Mouse (Mus musculus) fat pad, adult 2 months (tissue): ENCODE results near the gene Sptb.

Experiments
- DNase-seq: peaks from one replicate; pipeline ENCODE4 v3.0.0-alpha.2; 2011; ENCODE audit warnings: low read depth, low spot score; ENCODE audit errors: extremely low read depth

The Sptb gene

GRCm38 (mm10) chr12:76710351-76711100 lies at the start of gene Sptb:
Sptb (minus strand) TSS chr12:76710547.
- DNase-seq = no peak

- DNase-seq = no peak
Observed at GRCm38 (mm10) chr12:76752652-76753318, 42.4 kb upstream of the Sptb start.

- no peak for DNase-seq
Observed at GRCm38 (mm10) chr12:76750866-76751459, 40.6 kb upstream of the Sptb start.

- no peak for DNase-seq
Observed at GRCm38 (mm10) chr12:76727955-76728354, 17.6 kb upstream of the Sptb start.

GRCm38 (mm10) chr12:76722026-76722425 lies 11.7 kb upstream of the Sptb start:
- DNase-seq = no peak

GRCm38 (mm10) chr12:76720572-76720971 lies 10.2 kb upstream of the Sptb start:
- no peak for DNase-seq

DNA sequence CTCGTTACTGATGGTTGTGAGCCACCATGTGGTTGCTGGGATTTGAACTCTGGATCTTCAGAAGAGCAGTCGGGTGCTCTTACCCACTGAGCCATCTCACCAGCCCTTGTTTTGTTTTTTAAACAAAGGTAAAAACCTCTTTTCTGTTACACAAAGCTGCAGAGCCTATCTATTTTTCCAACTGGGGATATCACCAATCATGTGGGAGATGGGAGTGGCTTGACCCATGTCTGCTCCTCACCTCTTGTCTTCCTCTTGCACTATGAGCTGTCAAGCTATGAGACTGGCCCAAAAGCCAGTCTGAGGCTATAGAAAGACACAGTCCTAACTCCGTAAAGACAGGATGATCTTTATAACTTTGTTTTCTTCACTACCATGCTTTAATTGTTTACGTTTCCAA lies 8.0 kb upstream of the Sptb start:
- DNase-seq = no peak

DNA sequence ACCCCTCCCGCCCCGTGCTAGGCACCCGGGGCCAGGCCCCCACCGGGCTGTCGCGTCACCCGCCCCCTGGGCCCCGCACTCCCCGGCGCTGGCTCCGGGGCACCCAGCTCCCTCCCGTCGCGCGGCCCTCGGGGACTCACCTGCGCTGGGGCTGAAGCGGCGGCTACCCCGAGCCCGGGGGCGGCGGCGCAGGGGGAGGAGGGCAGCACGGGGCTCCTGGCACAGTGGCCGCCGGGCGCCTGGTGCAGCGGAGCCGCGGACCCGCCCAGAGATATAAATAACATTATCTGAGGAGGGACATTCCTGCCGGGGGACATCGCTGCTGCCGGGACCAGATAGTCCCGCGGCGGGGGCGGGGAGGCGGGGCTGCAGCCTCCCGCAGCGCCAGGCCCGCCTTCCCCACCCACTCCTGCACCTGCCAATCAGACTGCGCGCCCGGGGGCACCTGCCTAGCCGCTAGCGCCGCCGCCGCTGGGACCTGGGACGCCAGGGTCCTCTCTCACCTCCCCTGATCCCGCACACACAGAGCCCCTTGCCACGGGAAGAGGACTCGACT lies 474 bp downstream of the Sptb start:
- DNase-seq = no peak

DNA sequence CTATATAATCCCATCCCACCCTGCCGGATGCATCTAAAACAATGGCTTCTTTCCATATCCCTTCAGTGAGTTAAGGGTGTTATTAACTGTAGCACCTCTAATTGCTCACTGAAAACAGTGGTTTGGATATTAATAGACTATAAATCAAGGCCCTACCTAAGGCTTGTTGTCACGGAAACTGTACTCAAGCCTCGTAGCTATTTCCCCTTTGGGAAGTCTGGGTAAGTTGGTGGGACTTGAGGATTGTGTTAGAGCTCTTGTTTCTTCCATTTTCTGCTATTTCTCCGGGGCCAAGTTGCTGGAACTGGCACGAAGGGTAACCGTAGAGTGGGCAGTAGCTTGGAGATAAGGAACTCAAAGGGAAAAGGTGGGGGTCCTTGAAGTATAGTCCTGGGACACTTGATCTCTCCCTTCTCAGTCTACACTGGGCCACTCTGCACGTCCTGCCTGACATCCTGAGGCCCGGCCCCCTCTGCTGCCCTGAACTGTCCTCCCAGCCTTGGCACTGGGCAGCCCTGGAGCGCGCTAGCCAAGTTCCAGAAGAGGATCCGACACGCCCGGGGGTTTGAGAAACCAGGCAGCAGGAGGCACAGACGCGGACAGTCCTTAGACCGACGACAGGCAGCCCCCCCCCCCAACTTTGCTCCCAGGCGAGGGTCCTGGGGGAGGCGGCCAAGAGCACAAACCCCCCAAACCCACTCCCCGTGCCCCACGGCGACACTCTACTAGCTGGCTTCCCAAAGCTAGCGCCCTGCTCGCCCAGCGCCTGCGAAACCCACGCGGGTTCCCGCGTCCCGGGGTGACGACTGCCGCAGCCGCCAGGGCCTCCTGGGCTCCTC lies 1.2 kb downstream of the Sptb start:
- no peak for DNase-seq

- DNase-seq = no peak
Observed at GRCm38 (mm10) chr12:76708181-76708580, 2.2 kb downstream of the Sptb start.

DNA sequence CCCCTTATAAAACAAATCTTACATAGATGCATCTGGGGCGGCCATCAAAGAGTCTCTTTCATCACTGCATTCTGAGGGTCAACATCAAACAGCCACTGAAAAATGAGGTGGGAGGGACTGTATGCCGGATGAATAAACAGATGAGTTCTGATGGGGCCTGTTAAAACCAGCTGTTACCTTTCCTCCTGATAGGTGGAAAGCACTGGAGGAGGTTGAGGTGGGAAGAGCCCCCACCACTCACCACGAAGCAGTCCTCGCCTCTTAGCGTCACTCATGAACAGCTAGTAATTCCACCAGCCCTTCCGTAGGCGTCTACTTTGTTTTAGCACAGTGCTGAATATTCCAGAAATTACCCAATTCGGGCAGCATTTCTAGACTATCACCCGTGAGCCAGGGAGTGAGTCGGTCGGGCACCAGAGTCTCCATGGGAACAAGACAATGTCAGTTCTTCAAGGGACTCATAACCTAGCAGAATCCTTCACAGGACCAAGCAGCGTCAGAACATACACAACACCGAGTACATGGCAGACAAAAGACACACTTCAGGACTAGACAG lies 13.9 kb downstream of the Sptb start:
- no peak for DNase-seq

DNA sequence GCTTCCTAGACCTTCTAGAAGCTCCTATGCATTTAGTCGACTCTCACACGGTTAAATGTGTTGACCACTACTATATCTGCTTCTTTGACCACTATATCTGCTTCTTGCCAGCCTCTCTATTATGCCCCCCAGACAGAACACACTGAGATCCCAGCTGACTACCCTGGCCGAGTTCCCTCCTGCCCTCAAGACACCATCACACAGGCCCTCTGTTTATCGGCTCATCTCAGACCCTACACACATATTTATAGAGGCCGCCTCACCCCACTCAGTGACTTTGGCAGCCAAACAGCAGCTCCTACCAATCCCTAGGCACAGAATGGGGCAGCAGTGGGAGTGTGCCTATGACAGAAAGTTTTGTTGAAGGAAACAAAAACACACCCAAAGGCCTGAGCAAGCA lies 14.6 kb downstream of the Sptb start:
- no peak for DNase-seq

DNA sequence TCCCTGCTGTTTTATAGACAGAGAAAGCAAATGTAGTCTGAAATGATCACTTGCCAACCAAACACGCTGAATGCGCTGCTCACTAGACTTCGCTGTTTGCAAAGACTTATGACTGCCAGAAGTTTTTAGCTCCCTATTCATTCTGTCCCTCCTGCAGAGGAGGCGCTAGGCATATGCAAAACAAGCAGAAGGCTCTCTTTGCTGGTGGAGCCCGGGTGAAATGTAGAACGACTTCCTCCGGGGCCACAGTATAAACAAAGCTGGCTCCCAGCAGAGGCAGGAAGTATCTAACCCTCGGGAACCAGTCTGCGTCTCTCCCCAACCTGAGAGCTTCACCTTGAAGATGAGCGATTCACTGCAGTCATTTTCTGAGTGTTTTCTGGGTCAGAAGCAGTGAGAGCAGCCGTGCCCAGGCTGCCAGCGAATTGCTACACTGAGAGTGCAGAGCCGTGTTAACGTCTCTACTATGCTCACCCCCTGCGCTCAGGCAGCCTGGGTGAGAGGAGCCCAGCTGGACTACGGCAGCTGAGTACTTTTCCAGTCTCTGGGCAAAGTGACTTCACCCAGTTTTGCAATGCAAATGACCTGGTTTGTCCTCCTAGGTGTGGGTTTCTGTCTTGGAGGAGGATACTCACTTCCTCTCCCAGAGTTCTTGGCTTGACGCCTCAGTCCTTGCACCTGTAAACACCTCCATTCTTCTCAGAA lies 15.4 kb downstream of the Sptb start:
- DNase-seq = peak; percentile 72

GRCm38 (mm10) chr12:76687498-76688200 lies 22.7 kb downstream of the Sptb start:
- no peak for DNase-seq

- no peak for DNase-seq
Observed at GRCm38 (mm10) chr12:76685647-76686046, 24.7 kb downstream of the Sptb start.

- no peak for DNase-seq
Observed at GRCm38 (mm10) chr12:76684493-76684892, 25.9 kb downstream of the Sptb start.

DNA sequence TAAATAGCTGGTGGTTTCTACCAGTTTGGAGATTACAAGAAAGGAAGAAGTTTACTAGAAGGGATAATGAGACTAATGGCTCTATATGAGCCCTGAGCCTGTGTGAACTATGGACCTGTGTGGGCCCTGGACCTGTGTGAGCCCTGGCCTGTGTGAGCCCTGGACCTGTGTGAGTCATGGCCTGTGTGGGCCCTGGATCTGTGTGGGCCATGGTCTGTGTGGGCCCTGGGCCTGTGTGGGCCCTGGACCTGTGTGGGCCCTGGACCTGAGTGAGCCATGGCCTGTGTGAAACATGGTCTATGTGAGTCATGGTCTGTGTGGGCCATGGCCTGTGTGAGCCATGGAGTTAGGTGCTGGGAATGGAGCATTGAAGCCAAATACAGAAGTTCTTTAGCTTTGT lies 28.4 kb downstream of the Sptb start:
- DNase-seq = no peak

GRCm38 (mm10) chr12:76677068-76677467 lies 33.3 kb downstream of the Sptb start:
- DNase-seq = no peak

DNA sequence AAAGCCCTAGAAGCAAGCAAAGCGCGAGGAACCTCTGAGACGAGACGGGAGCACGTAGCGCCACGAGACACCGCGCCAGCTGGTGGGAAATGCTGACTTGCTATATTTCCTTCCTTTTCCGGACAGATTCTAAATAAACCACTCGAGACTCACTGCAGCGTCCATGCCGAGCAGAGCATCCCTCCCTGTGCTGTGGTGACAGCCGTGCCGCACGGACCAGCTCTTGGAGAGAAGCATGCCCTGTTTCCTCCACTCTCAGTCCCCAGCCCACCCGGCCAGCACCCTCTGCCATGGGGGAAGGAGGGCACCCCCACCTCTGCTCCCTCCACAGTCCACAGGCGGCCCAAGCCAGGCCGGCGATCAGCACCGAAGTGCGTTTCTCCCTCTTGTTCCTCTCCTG lies 33.9 kb downstream of the Sptb start:
- no peak for DNase-seq

DNA sequence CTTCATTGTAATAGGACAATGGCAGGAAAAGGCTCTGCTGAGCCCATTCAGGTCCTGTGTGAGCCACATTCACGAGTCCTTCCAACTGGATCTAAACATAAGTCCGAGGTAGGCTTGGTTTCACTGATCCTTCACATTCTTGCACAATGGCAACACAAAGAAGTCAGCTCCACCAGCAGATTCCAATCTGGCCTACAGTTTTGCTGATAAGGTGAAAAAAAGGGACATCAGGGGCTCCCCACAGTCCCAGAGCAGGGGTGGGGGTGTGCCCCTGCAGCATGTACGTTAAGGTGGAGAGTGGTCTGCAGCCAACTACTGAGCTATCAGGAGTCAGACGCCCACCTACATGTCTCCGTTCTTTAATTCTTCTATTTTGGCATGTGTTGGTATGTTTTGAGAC lies 35.0 kb downstream of the Sptb start:
- DNase-seq = no peak
